Mouse (Mus musculus) bone marrow, adult 2 months (tissue): ENCODE measurements at regions not wholly inside any gene's neighbourhood (a gene's known extent, or its start where the extent isn't known, plus 50 kb on each side); places are given as distances from the start of the nearest gene placed in this dataset.

ENCODE experiments used
- H3K27ac ChIP-seq: fragments of 200-500 bp; 2 replicates; pipeline ENCODE4 v1.5.1; 2012; ENCODE audit warnings: low read depth, mild to moderate bottlenecking, control low read depth, inconsistent platforms, low read length; ENCODE audit not compliant: control insufficient read depth, poor library complexity, insufficient read depth
- H3K4me1 ChIP-seq: fragments of 200-500 bp; 2 replicates; pipeline ENCODE4 v1.6.1; 2011; ENCODE audit warnings: low read length; ENCODE audit not compliant: control insufficient read depth, insufficient read depth
- H3K4me3 ChIP-seq: fragments of 200-500 bp; replicated peaks from 2 replicates; pipeline ENCODE3; 2011; ENCODE audit warnings: mild to moderate bottlenecking, low read depth, low read length, control low read depth; ENCODE audit not compliant: control insufficient read depth
- CTCF ChIP-seq: fragments of 200-500 bp; IDR thresholded peaks from 2 replicates; pipeline ENCODE4 v1.5.1; 2011; ENCODE audit warnings: low read length, control low read depth; ENCODE audit not compliant: control insufficient read depth, insufficient read depth
- POLR2A ChIP-seq: fragments of 200-500 bp; IDR thresholded peaks from 2 replicates; pipeline ENCODE4 v1.6.1; 2011; ENCODE audit warnings: low read depth, mild to moderate bottlenecking, control low read depth, low read length, borderline replicate concordance; ENCODE audit not compliant: control insufficient read depth
- WGBS: fragments of 180-500 bp; shearing (Covaris S2); methylation state at CpG from one replicate; pipeline ENCODE4 v1.1.7; 2018; 5-methylcytosine and 5-hydroxymethylcytosine counted together

DNA sequence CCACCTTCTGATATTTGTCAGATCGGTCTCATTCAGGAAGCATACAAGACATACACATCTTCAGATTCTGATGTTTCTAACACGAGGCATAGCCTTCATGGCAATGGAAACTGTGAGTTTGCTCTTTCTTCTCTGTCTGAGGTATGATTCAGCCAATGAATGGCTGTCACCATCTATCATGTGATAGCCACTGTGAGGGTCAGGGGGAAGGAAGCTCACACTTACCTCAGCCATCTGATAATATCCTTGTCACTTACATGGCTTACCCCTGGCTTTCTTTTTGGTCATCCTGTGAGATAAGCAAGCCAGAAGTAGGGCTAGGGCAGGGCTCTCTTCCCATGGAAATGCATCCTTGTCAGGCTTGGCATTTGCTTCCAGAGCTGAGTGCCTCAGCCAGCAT lies 131.8 kb upstream of the Id2 start:
- WGBS: 51% methylated on average over 2 of the region's 2 CpGs
- Histone ChIP-seq H3K4me1 (no peaks in the 10 kb centered on the region; the same call in 1 of the 2 replicates), H3K27ac (no peak overlapping the region), H3K4me3 (no peak overlapping the region)
- no peak for TF ChIP-seq CTCF
- no peak for TF ChIP-seq POLR2A

GRCm38 (mm10) chr12:25227736-25228135 lies 130.8 kb upstream of the Id2 start:
- Histone ChIP-seq H3K27ac (no peak overlapping the region), H3K4me1 (no peaks in the 10 kb centered on the region; the same call in 1 of the 2 replicates), H3K4me3 (no peak overlapping the region)
- 68% methylated on average over 4 of the region's 4 CpGs for WGBS
- no peak for TF ChIP-seq POLR2A
- no peak for TF ChIP-seq CTCF

- H3K4me1 ChIP-seq: no peaks in the 10 kb centered on the region; the same call in 1 of the 2 replicates
- 84% methylated on average over 4 of the region's 4 CpGs for WGBS
- no peak overlapping the region for H3K27ac ChIP-seq
- TF ChIP-seq CTCF: no peak
- TF ChIP-seq POLR2A: no peak
- H3K4me3 ChIP-seq: no peak overlapping the region
Observed at GRCm38 (mm10) chr12:25224644-25225043, 127.7 kb upstream of the Id2 start.

DNA sequence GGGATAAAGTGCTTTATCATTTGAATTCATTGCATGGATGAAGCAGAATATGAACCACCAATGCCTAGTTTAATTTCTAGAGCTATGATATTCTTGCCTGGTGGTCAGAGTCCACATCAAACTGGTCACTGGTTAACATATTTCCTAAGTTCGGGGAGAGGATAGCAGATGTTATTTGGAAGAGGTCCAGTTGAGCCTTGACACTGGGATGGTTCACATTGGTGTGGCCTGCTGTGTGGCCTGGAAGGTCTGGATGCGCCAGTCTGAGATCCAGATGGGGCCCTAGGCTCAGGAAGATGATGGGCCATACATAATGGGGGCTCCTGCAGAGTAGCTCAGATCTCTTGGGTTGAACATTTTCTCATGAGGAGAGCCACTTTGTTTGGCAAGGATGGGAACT lies 127.3 kb upstream of the Id2 start:
- 85% methylated on average over 2 of the region's 2 CpGs for WGBS
- no peak overlapping the region for H3K4me3 ChIP-seq
- no peak for TF ChIP-seq POLR2A
- TF ChIP-seq CTCF: no peak
- no peak overlapping the region for H3K27ac ChIP-seq
- no peaks in the 10 kb centered on the region; the same call in 1 of the 2 replicates for H3K4me1 ChIP-seq

GRCm38 (mm10) chr12:25223539-25223938 lies 126.6 kb upstream of the Id2 start:
- WGBS: 19% methylated on average over 4 of the region's 4 CpGs
- Histone ChIP-seq H3K27ac (no peak overlapping the region), H3K4me3 (no peak overlapping the region), H3K4me1 (no peaks in the 10 kb centered on the region; the same call in 1 of the 2 replicates)
- TF ChIP-seq POLR2A: no peak
- TF ChIP-seq CTCF: no peak

DNA sequence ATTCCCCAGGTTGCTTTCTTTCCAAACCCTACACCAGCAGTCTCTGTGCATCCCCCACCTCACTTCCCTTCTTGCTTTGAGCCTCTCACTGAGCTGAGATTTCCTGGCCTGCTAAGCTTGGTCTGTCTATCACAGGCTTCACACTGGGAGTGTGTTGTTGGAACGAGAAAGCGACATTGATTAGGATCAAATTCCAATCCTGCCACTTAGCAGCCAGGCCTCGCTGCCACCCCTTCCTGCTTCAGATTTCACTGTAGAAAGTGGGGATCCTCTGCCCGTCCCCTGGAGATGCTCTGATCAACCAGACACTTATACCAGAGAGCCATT lies 123.8 kb upstream of the Id2 start:
- Histone ChIP-seq H3K27ac (no peak overlapping the region), H3K4me3 (no peak overlapping the region), H3K4me1 (peaks cover 5% of the 10 kb centered on the region)
- TF ChIP-seq POLR2A: no peak
- TF ChIP-seq CTCF: no peak
- WGBS: 77% methylated on average over 4 of the region's 4 CpGs

- H3K4me1 ChIP-seq: peaks cover 5% of the 10 kb centered on the region
- H3K4me3 ChIP-seq: no peak overlapping the region
- H3K27ac ChIP-seq: no peak overlapping the region
- TF ChIP-seq POLR2A (no peak), CTCF (no peak)
- 67% methylated on average over 9 of the region's 9 CpGs for WGBS
Observed at GRCm38 (mm10) chr12:25220096-25220779, 123.3 kb upstream of the Id2 start.

GRCm38 (mm10) chr12:25219546-25219945 lies 122.6 kb upstream of the Id2 start:
- H3K4me1 ChIP-seq: peaks cover 5% of the 10 kb centered on the region

More at GRCm38 (mm10) chr12:25219546-25219945, 122.6 kb upstream of the Id2 start:
- TF ChIP-seq CTCF (no peak), POLR2A (no peak)
- H3K27ac ChIP-seq: no peak overlapping the region
- H3K4me3 ChIP-seq: no peak overlapping the region
- WGBS: 81% methylated on average over 10 of the region's 10 CpGs
